Mouse (Mus musculus) urinary bladder, adult 18-20 months (tissue): ENCODE measurements around the gene Gpd1l.
A peak's percentile ranks its signal among the peaks of the same experiment; 100 is the strongest.
"Not testable (repeated sequence)": the region's sequence is repeated elsewhere in the genome, so short reads cannot be mapped to it uniquely, and the experiment has no call there.

Experiments
- DNase-seq, 2 experiments: peaks; one replicate each; pipeline ENCODE4 v3.0.0; 2022; ENCODE audit warnings: low spot score in 2 of 2, mixed read lengths in 2 of 2

Gpd1l gene

GRCm38 (mm10) chr9:114933723-114934171, at the start of gene Gpd1l:
Gene Gpd1l, minus strand, starts transcription at chr9:114933987.
- DNase-seq: peak; percentile 95 to 98

GRCm38 (mm10) chr9:114982689-114983360, 49.0 kb upstream of the Gpd1l start, which contains the start of gene Rps27rt:
Gene Rps27rt, minus strand, starts transcription at chr9:114982739.
- DNase-seq: no peak

GRCm38 (mm10) chr9:114979969-114980368, 46.2 kb upstream of the Gpd1l start:
- no peak for DNase-seq

- peak; percentile 56 to 72 for DNase-seq
These were observed 44.7 kb upstream of the Gpd1l start, which contains the start of gene Osbpl10 for GRCm38 (mm10) chr9:114978281-114979111. Gene Osbpl10, plus strand, starts transcription at chr9:114978569.

- DNase-seq: peak in 1 of 2 experiments; percentile 32
These were observed 43.9 kb upstream of the Gpd1l start for GRCm38 (mm10) chr9:114977461-114978280.

- DNase-seq: not testable (repeated sequence)
These were observed 32.5 kb upstream of the Gpd1l start for GRCm38 (mm10) chr9:114966286-114966685.

GRCm38 (mm10) chr9:114964093-114964492, 30.3 kb upstream of the Gpd1l start:
- DNase-seq: no peak

GRCm38 (mm10) chr9:114960844-114961243, 27.1 kb upstream of the Gpd1l start:
- no peak for DNase-seq

GRCm38 (mm10) chr9:114960043-114960789, 26.4 kb upstream of the Gpd1l start:
- no peak for DNase-seq

- DNase-seq: no peak
These were observed 23.2 kb upstream of the Gpd1l start for GRCm38 (mm10) chr9:114956945-114957344.

GRCm38 (mm10) chr9:114955340-114955739, 21.6 kb upstream of the Gpd1l start:
- DNase-seq: no peak

GRCm38 (mm10) chr9:114952866-114953265, 19.1 kb upstream of the Gpd1l start:
- DNase-seq: no peak

- DNase-seq: peak in 1 of 2 experiments; percentile 30
These were observed 14.6 kb upstream of the Gpd1l start for GRCm38 (mm10) chr9:114948395-114948794.

- no peak for DNase-seq
These were observed 11.8 kb upstream of the Gpd1l start for GRCm38 (mm10) chr9:114945576-114945975.

- DNase-seq: no peak
These were observed 10.9 kb upstream of the Gpd1l start for GRCm38 (mm10) chr9:114944642-114945041.

GRCm38 (mm10) chr9:114936687-114937086, 2.9 kb upstream of the Gpd1l start:
- DNase-seq: no peak

GRCm38 (mm10) chr9:114935321-114935720, 1.5 kb upstream of the Gpd1l start:
- no peak for DNase-seq

GRCm38 (mm10) chr9:114934231-114934630, 444 bp upstream of the Gpd1l start:
- no peak for DNase-seq

GRCm38 (mm10) chr9:114933037-114933722, 607 bp downstream of the Gpd1l start:
- DNase-seq: peak in 1 of 2 experiments; percentile 16

- no peak for DNase-seq
These were observed 1.2 kb downstream of the Gpd1l start for GRCm38 (mm10) chr9:114932607-114933006.
